Mouse (Mus musculus): Measurements from ENCODE around the gene Atpif1.
"Not testable (repeated sequence)": the region's sequence is repeated elsewhere in the genome, so short reads cannot be mapped to it uniquely, and the experiment has no call there.

Atpif1 gene

DNA sequence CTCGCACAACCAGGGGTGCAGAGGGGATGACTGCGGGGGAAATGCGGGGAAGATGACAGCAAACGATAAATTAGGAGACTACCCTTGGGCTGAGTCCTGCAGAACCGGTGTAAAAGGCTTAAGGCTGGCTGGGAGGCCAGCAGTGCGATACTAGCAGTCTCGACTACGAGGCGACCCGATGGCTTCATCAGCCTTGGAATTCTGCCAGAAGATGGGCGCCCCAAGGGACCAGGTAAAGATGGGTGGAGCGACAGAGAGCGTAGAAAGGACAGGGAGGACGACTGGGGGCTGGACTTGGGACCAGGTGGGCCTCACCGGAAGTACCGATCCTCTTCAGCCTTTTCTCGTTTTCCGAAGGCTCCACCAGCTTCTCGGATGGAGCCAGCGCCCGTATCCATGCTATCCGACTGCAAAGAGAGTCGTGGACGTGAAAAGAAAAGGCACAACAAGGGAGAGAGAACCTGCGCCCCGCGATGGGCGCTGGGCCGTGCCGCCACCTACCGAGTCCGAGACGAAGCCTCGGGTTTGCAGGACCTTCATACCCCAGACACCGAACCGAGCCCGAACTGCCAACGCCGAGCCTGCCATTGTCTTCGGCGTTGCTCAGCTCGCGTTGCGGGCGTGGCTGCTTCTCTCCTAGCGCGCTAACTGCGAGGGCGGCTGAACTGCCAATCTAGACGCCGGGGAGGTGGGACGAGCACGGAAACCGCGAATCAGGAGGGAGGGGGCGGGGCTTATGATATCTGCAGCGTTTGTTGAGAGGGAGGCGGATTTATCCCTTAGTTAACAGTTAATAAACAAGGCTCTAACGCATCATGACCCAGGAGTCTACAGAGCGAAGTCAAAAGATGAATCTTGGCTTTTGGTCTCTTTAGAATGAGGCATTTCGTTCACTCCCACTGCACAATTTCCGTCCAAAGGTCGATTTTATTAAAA is at the start of gene Atpif1:
Gene Atpif1 (minus strand): TSS at position 679 of the 936 bp plus-strand sequence.
- DNase-seq (ENCODE audit: inconsistent ontology term): peak; percentile 98

DNA sequence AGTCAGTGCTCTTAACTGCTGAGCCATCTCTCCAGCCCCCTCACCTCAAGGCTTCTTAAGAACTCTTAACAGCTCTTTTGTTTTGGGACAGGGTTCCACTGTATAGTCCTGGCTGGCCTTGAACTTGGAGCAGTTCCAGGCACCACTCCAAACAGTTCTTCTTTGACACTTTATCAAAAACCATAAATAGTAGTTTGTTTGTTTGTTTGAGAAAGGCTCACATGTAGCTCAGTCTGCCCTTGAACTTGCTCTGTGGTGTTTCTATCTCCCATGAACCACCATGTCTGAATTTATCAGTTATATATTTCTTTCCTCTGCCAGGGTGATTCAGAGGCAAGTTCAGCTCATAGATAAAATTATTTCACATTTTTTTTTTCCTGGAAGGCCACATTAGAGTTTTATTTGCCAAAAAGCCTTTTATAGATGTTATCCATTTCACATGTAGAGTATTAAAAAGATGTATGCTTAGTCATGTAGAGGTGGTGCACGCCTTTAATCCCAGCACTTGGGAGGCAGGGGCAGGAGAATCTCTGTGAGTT is 41.4 kb upstream of the Atpif1 start:
- DNase-seq (ENCODE audit: inconsistent ontology term): no peak

DNA sequence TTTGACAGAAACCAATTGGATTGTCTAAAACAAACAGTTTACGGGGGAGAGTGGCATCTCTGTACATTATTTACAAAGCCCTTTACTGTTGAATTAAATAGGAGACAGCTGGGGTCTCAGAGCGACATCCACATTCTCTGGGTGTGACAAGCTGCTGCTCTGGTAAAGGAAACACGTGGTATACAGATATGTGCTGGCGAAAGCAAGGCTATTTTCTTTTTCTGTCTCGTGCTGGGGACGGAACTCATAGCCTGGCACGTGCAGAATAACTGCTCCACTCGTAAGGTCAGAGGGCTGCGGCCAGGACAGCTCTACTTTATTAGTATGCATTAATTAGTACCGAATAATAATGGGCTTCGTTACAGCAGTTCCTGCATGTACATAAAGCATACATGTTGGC is 39.9 kb upstream of the Atpif1 start:
- no peak for DNase-seq (ENCODE audit: inconsistent ontology term)

DNA sequence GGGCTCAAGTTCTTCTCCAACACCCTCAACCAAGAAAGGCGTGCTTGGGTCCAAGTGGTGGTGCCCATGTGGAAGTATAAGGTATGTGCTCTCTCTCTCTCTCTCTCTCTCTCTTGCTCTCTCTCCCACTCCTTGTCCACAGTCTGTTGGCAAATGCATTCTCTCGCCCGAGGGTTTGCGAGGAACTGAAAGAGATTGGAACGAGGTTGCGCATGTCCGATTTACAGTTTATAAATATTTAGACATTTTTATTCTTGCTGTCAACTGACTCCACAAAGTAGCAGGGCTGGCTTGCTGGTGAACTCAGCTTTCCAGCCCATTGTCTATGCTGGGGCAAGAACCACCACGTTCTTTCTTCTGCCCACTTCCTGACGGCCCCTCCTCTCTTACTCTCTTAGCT is 37.7 kb upstream of the Atpif1 start:
- no peak for DNase-seq (ENCODE audit: inconsistent ontology term)

DNA sequence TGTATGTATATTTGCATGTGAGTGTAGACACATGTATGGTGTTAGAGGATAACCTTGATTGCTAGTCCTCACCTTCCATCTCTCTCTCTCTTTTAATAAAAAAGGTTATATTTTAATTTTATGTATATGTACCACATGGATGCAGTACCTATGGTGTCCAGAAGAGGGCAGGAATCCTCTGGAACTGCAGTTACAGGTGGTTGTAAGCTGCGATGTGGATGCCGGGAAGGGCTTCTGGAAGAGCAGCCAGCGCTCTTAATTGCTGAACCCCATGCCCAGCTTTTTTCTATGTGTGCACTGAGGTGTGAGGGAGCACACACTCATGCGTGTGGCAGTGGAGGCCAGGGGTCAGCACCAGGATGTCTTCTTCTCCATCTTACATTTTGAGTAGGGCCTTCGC is 35.7 kb upstream of the Atpif1 start:
- DNase-seq (ENCODE audit: inconsistent ontology term): no peak

DNA sequence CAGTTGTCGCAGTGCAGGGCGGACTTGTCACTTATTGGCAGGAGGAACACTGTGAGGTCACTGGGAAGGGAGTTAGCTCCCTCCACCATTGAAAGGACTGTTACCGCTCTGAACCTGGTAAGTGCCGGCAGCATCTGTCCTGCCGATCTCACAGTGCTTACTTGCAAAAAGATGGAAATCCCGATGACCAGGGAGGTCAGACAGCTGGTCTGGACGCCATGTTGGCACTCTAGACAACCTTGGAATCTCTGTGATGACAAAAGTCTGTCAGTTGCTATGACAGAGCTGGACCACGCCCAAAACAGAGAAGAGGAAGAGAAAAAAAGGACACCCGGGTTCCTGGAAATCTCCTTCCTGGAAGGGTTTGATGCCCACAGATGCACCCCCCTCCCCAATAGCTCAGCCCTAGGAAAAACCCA is 33.9 kb upstream of the Atpif1 start:
- DNase-seq (ENCODE audit: inconsistent ontology term): no peak

DNA sequence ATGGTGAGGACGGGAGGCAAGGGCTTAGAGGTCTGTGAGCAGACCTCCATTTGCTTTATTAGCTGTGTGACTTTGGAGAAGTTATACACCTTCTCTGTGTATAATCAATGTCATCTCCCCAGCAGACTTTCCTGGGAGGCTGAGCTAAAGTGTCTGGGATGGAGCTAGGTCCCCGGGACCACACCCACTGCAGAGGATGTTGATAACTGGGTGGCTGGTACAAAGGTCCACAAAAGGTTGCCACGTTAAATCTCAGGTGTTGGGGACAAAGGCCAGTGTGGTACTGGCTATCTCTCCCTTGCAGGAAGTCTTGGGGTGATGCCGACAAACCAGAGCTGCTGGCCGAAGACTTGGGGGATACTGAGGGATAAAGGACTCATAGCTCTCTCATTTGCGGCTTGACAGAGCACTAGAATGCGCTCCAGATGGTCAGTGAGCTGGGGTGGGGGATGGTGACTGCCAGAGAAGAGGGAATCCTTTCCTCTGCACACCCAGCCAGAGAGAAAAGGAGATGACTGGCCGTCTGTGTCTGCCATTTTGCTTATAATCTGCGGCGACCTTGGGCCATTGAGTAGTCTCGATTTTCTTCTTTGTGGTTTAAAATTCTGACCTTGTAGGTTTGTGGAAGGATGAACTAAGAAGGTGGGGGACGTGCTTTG is 31.8 kb upstream of the Atpif1 start:
- DNase-seq (ENCODE audit: inconsistent ontology term): no peak

DNA sequence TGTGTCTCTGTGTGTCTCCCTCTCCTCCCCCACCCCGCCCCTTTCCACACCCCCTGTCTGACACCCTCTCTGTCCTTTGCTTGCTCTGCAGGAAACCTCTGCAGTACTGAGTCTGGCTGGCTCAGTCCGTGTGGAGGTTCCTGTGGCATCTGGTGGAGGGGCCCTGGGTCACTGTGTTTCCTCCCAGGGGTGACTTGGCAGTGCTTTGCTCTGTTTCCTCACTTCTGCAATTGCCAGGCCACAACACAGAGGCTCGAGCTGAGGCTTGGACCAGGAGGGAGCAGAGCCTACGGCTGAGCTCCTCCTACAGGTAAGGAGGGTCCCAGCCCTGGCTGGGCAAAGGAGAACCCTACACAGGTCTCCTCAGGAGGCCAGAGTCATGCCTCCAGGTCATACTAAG is 30.5 kb upstream of the Atpif1 start, which contains the start of gene Ptafr:
Gene Ptafr (plus strand): TSS at position 103 of the 400 bp plus-strand sequence.
- peak; percentile 1 for DNase-seq (ENCODE audit: inconsistent ontology term)

DNA sequence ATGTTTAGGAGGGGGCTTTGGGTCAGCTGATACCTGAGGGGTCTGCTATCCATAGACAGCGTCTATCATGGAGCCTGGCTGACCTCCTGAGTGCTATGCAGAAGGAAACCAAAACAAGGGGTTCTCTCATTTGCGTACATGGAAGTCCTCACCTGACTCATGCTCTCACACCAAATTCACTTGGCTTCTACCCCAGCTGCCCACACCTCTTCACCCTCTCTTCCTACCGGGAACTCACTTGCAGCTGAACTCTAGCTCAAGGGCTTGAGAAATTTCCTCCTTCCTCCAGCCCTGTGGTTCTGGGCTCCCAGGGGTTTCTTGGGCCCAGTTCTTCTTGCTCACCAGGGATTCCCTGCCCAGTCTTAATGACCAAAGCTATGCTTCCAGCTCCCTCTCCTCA is 29.8 kb upstream of the Atpif1 start:
- DNase-seq (ENCODE audit: inconsistent ontology term): no peak

DNA sequence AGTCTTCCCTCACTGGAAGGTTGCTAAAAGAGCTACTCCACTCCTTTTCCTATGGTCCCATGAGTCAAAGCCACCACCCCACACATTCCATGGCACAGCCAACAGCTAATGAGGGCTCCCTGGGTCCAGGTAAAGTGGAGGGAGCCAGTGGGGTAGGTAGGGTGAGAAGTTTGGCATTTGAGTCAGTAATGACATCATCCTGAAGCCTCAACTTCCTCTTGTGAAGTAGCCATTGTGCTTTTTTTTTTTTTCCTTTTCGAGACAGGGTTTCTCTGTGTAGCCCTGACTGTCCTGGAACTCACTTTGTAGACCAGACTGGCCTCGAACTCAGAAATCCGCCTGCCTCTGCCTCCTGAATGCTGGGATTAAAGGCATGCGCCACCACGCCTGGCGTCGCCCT is 22.1 kb upstream of the Atpif1 start:
- DNase-seq (ENCODE audit: inconsistent ontology term): not testable (repeated sequence)

DNA sequence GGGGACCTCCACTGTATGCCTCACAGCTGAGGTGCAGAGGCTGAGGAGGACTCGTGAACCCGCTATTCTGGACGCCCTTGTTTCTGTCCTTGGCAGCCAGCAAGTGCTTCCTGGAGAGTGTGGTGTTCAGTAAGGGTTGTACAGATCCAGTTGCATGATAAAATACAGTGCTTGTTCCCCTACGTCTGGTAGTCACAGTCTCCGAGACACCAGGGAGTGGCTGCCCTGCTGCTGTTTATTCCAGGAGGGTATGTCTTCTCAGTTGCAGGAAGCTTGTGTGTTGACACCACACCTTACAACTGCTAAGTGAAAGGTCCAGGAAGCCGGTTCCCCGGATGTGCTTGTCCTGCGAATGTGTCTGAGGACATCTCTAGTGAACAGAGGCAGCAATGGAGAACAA is 21.2 kb upstream of the Atpif1 start:
- DNase-seq (ENCODE audit: inconsistent ontology term): no peak

DNA sequence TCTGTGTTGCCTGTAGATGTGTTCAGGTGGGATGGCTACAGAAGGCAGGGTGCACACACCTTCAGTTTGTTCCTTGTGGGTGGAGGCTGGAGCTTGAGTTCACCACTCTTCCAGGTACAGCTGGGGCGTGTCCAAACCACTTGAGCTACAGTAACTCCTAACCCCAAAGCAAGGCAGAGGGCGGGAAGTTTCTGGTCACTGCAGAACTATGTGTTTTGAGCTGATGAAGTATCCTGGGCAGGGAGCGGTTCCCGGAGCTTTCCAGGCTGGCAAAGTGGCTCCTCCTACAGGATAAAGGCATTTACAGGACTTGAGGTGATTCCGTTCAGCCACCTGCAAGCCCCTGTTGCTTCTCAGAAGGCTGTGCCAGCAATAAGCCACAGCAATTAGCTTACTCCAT is 20.8 kb upstream of the Atpif1 start:
- no peak for DNase-seq (ENCODE audit: inconsistent ontology term)

DNA sequence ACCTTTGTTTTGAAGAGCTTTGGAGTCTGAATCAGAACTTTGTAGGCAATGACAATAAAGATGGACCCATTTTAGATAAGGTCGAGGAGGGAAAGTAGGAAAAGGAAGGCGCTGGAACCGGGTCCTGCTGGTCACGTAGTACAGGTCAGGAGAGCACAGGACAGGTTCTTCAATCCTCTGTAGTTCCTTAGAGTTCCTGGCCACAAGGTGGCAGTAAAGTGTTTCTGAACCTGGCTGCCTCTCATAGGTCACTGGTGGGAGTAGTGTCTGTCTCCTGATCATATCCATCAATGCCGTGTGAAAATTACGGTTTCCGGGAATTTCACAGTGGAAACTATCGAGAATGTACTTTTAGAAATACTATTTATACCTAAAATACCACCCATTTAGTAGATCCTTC is 12.4 kb upstream of the Atpif1 start:
- peak; percentile 51 for DNase-seq (ENCODE audit: inconsistent ontology term)

DNA sequence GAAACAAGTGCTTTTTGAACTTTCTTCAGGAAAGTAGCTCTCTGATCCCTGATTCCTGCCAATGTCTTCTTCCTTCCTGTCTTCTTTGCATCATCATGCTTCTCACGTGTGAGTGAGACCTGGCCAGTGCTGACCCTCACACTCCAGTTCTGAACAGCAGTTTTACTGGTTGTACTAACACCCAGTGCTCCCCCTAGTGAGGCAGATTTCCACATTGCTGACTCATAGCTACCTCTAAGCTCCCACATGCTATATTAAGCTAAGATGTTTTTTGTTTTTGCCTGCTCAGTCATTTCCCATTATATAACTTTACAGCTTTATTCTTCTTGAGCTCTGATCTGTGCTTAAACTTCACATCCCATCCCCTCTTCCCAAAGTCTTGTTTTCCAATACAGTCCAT is 9.3 kb upstream of the Atpif1 start:
- no peak for DNase-seq (ENCODE audit: inconsistent ontology term)

DNA sequence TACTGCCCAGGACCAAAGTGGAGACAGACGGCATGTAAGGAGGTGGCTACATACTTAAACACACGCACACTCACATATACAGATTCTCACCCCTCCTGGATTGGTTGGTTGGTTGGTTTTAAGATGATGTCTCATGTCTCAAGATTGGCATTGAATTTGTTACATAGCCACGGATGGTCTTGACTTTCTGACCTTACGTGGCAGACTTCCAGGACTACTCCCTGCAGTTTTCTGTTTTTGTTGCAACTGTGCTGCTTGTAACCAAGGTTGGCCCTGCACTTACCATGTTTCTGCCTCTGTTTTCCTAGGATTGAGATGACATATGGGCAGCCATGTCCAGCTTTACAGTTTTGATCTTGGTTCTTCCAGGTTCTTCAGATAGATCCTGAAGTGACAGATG is 8.0 kb upstream of the Atpif1 start:
- DNase-seq (ENCODE audit: inconsistent ontology term): no peak

DNA sequence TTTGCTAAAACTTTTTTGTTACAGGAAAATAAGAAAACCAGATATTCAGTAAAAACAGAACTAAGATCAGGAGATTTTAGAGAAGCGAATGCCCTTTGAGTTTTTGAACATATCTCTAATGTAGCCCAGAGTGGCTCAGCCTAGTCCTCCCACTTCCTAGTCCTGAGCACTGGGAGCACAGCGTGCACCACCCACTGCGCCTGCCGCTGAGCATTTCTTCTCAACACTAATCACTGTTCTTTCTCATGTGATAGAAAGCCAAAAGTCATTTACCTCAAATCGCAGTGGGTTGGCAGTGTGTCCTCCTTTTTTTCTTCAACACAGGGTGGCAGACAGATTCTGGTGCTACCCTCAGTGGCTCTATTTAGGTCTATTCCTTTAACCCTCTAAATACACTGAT is 6.0 kb upstream of the Atpif1 start:
- no peak for DNase-seq (ENCODE audit: inconsistent ontology term)

DNA sequence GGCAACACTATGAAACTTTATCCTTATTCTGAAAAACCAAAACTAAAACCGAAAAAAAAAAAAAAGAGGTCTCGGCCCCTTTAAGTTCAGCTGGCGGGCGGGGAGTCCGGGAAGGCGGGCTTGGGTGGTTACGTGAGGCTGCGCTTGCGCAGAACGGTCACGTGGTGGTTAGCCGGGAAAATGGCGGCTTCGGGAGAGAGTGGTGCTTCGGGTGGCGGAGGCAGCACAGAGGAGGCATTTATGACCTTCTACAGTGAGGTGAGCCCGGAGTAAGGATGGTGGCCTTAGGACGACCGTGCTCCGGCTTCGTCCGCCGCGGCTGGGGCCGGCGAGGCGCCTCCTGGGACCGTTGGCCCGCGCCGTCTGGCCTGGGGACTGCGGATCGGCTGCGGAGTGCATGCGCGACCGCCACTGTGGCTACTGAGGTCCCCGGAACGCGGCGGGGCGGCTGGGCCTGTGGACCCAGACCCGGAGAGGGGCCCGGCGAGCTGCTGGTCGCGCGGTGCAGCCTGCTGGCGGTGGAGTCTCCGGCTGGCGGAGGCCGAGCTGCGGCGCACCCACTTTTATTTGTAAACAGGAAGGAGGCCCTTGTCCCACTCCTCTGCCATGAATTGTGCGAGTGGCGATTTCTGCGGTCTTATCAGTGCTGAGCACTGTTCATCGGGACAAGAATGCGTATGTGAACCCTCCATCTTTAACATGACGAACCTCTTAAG is 2.1 kb upstream of the Atpif1 start, which contains the start of gene Dnajc8:
Gene Dnajc8 (plus strand): TSS at position 145 of the 716 bp plus-strand sequence.
- peak; percentile 90 for DNase-seq (ENCODE audit: inconsistent ontology term)

DNA sequence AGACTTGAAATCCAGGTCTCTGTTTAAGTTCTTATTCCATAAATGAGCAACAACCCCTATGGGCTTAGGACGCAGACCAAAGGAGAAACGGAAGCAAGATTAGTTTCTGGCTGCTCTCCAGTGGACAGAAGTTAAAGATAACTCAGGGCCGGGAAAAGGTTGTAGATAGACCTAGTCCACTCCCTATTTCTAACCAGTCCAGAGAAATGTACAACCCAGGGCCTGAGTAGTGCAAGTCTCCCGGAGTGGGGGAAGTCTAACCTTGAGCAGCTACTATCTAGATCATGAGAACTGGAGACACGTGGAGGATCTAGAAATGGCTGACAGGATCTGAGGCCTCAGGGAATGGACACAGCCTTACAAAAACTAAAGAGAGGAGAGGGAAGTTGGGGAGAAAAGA is 963 bp downstream of the Atpif1 start:
- no peak for DNase-seq (ENCODE audit: inconsistent ontology term)

DNA sequence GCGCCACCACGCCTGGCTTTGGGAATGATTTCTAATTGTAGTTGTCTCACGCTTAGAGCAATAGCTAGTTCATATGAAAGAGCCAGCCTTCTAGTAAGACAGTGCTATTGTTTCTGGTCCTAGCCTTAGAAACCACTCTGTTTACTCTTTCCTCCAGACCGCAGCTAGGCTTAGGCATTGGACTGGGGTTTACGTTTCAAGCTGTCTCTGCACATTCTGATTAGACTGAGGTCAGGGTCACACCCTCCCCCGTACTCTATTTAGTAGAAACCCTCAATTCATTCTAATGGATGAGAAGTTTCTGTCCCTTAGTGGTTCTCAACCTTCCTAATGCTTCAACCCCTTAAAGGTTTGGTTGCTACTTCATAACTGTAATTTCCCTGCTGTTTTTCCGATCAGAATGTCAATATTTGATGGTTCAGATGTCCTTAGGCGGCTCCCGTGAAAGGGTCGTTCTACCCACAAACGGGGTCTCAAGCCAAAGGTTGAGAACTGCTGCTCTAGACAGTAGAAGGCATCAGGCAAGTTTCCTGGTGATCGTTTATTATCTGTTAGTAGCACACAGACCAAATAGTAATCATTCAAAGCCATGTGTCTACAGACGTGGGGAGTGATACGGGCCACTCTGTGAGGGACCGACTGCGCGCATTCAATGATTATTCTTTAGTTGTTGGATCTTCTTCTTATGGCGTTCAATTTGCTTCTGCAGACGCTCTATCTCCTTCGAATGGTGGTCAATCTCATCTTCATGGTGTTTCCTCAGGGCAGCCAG is 3.2 kb downstream of the Atpif1 start:
- DNase-seq (ENCODE audit: inconsistent ontology term): no peak

DNA sequence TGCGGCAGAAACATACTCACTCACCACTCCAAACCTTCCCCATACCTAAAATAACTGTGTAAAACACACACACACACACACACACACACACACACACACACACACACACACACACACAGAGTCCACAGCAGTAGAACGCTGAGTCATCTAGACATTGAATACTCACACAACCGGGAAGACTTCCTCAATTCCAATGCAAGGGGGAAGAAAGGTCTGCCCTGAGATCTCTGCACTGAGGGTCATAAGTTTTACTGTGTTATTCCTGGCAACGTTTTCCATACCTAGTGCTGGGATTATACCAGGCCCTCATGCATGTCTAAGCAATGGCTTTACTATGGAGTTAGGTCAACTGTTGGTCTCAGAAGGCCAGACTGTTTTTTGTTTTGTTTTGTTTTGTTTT is 4.1 kb downstream of the Atpif1 start:
- no peak for DNase-seq (ENCODE audit: inconsistent ontology term)

DNA sequence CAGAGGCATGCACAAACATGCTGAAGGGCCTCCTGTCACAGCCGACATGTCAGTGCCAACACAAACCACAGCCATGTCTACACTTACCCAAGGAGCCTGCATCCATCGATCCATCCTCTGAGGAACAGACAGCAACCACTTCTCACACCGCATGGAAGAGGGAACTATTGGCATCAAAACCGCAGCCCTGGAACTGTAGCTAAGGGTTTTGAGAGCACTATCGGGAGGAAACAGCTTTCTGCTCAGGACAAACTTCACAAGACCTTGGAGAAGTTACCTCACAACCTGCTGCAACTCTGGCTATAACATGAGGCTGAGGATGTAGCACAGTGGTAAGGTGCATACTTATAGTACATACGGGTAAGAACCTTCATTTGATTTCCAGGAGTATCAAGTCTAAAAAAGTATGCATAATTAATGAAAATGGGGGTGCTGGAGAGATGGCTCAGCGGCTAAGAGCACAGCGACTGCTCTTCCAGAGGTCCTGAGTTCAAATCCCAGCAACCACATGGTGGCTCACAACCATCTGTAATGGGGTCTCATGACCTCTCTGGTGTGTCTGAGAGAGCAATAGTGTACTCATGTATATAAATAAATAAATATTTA is 5.4 kb downstream of the Atpif1 start:
- DNase-seq (ENCODE audit: inconsistent ontology term): no peak

All from Muller cell, postnatal 12 days (primary cell).